Mouse (Mus musculus): ENCODE results near the gene Vmn1r229. TPM values are rescaled to one million over a fixed set of nuclear protein-coding genes. Genes with fewer than 3 reads are reported as not detected.

The Vmn1r229 gene
- polyA plus RNA-seq (2014; fragmentation: Illumina TruSeq; extraction: RNeasy Lipid Tissue Mini Kit (QIAGEN cat#74804); ENCODE audit: low replicate concordance) = not detected

DNA sequence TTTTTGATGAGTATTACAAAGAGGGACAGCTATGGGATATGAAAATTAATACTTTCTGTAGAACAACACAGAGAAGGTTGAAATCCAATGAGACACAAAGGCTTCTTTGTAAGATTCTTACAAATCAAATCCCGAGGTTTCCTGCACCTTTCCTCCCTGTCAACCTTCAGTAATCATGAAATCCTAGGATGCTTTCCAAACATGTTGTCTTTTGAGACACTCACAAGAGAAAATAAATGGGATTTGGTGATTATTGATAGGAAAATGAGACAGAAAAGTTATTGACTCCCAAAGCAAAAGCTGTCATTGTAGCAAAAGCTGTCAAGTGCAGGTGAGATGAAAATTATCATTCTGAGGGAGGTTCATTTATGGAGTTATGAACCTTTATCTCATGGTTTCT lies at the start of gene Vmn1r229:
Gene Vmn1r229 (plus strand): TSS at position 301 of the 400 bp plus-strand sequence.

DNA sequence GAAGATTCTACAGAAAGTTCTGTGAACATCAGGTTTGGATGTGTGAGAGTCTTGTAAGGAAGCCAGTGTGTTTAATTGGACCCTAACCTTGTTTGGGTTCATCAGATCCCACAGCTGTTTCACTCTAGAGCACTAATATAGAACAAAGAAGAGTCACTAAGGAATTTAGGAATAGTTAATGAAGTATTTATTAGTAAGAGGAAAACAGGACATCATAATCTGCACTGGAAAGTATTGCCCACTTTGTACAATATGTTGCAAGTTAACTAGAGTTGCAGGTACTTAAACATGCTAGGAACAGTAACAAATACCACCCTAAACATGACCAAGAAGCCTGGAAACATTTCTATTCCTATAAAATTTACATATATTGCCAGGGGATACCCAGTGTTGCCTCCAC lies 25.3 kb upstream of the Vmn1r229 start, which contains the start of gene Vmn1r228:
Gene Vmn1r228 (minus strand): TSS at position 101 of the 400 bp plus-strand sequence.

DNA sequence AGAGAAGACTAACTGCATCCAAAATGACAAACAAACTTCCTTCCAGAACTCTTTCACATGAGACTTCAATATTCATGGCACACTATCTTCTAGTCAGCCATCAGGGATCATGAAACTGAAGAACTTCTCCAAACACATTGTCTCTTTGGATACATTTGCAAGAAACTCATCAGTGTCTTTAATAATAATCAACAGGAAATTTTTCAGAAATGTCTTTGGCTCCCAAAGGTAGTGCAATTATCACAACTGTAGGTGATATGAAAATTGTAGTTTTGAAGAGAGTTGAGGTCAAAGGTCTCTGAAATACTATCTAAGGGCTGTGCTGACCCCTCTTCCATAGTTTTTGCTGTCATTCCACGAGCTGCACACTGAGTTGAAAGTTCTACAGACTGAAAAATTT lies 28.8 kb downstream of the Vmn1r229 start, which contains the start of gene Vmn1r230:
Gene Vmn1r230 (plus strand): TSS at position 301 of the 400 bp plus-strand sequence.

Other genes starting within 250 kb of the Vmn1r229 start
- not detected for gene Vmn2r109, start 246.8 kb upstream of the Vmn1r229 start, polyA plus RNA-seq (2014; fragmentation: Illumina TruSeq; extraction: RNeasy Lipid Tissue Mini Kit (QIAGEN cat#74804); ENCODE audit: low replicate concordance)
- gene Vmn2r110, start 215.1 kb upstream of the Vmn1r229 start, polyA plus RNA-seq (2014; fragmentation: Illumina TruSeq; extraction: RNeasy Lipid Tissue Mini Kit (QIAGEN cat#74804); ENCODE audit: low replicate concordance) = not detected
- not detected for gene Fpr-rs3, start 186.7 kb upstream of the Vmn1r229 start, polyA plus RNA-seq (2014; fragmentation: Illumina TruSeq; extraction: RNeasy Lipid Tissue Mini Kit (QIAGEN cat#74804); ENCODE audit: low replicate concordance)
- gene Vmn1r226, start 128.7 kb upstream of the Vmn1r229 start, polyA plus RNA-seq (2014; fragmentation: Illumina TruSeq; extraction: RNeasy Lipid Tissue Mini Kit (QIAGEN cat#74804); ENCODE audit: low replicate concordance) = not detected
- gene Vmn1r227, start 81.7 kb upstream of the Vmn1r229 start, polyA plus RNA-seq (2014; fragmentation: Illumina TruSeq; extraction: RNeasy Lipid Tissue Mini Kit (QIAGEN cat#74804); ENCODE audit: low replicate concordance) = not detected
- not detected for gene Vmn1r228, start 25.4 kb upstream of the Vmn1r229 start, polyA plus RNA-seq (2014; fragmentation: Illumina TruSeq; extraction: RNeasy Lipid Tissue Mini Kit (QIAGEN cat#74804); ENCODE audit: low replicate concordance)
- not detected for gene Vmn1r230, start 28.9 kb downstream of the Vmn1r229 start, polyA plus RNA-seq (2014; fragmentation: Illumina TruSeq; extraction: RNeasy Lipid Tissue Mini Kit (QIAGEN cat#74804); ENCODE audit: low replicate concordance)
- gene Vmn1r231, start 93.5 kb downstream of the Vmn1r229 start, polyA plus RNA-seq (2014; fragmentation: Illumina TruSeq; extraction: RNeasy Lipid Tissue Mini Kit (QIAGEN cat#74804); ENCODE audit: low replicate concordance) = not detected
- gene Vmn1r232, start 108.2 kb downstream of the Vmn1r229 start, polyA plus RNA-seq (2014; fragmentation: Illumina TruSeq; extraction: RNeasy Lipid Tissue Mini Kit (QIAGEN cat#74804); ENCODE audit: low replicate concordance) = not detected
- gene Ppp2r1a, start 133.8 kb downstream of the Vmn1r229 start, polyA plus RNA-seq (2014; fragmentation: Illumina TruSeq; extraction: RNeasy Lipid Tissue Mini Kit (QIAGEN cat#74804); ENCODE audit: low replicate concordance) = 14.3 TPM
- not detected for gene Vmn1r233, start 184.9 kb downstream of the Vmn1r229 start, polyA plus RNA-seq (2014; fragmentation: Illumina TruSeq; extraction: RNeasy Lipid Tissue Mini Kit (QIAGEN cat#74804); ENCODE audit: low replicate concordance)
- gene Zfp160, start 197.3 kb downstream of the Vmn1r229 start, polyA plus RNA-seq (2014; fragmentation: Illumina TruSeq; extraction: RNeasy Lipid Tissue Mini Kit (QIAGEN cat#74804); ENCODE audit: low replicate concordance) = 66.4 TPM

All from small intestine, adult 10 weeks (tissue).